18 mouse cellular contexts compared by ENCODE assay signal in genomic region chr4:114900866-114901642, GRCm38 (mm10). TPM values are rescaled to one million over a fixed set of nuclear protein-coding genes. Genes with fewer than 3 reads are reported as not detected.
DNase-seq lines count a peak whose midpoint lies in the region; ATAC-seq and TF ChIP-seq lines count a peak whose summit lies in the region.
"Had no signal": no experiment of that assay in that cellular context is flagged by ENCODE, and none has a peak within 500 bp of the region (broad histone marks: within the 10 kb centered on the region; RNA-seq: fewer than 3 reads in every experiment).

No protein-coding gene starts in this region.

- ATAC-seq in hindbrain, embryonic 16.5 days: no peak
- no peak for ATAC-seq in midbrain, embryonic 12.5 days (ENCODE audit: low FRiP score, low read depth)
- no peak for ATAC-seq in midbrain, embryonic 16.5 days
- no peak for ATAC-seq in embryonic facial prominence, embryonic 11.5 days (replicated peaks; ENCODE audit: insufficient number of reproducible peaks, low FRiP score, low TSS enrichment, low read depth)
- ATAC-seq in limb, embryonic 11.5 days (ENCODE audit: insufficient number of reproducible peaks, low FRiP score, low TSS enrichment, low read depth): no peak
- no peak for ATAC-seq in frontal cortex, adult (ENCODE audit: low TSS enrichment)

- TF ChIP-seq CTCF in layer of hippocampus, adult 2 months (conservative IDR thresholded peaks at IDR 0.05): no peak

- WGBS in hindbrain, embryonic 10.5 days: 1% methylated on average over 33 of the region's 33 CpGs
- 2% methylated on average over 33 of the region's 33 CpGs for WGBS in hindbrain, embryonic 16.5 days
- 2% methylated on average over 33 of the region's 33 CpGs for WGBS in midbrain, embryonic 12.5 days
- WGBS in midbrain, embryonic 16.5 days: 1% methylated on average over 33 of the region's 33 CpGs
- 2% methylated on average over 33 of the region's 33 CpGs for WGBS in embryonic facial prominence, embryonic 11.5 days
- WGBS in limb, embryonic 11.5 days: 2% methylated on average over 33 of the region's 33 CpGs

- H3K9ac ChIP-seq in hindbrain, embryonic 16.5 days (ENCODE audit: low read depth, low read length): no peak overlapping the region
- H3K9ac ChIP-seq in midbrain, embryonic 12.5 days (replicated peaks): no peak overlapping the region
- no peak overlapping the region for H3K9ac ChIP-seq in midbrain, embryonic 16.5 days (ENCODE audit: low read depth, low read length)
- H3K9ac ChIP-seq in embryonic facial prominence, embryonic 11.5 days (replicated peaks; ENCODE audit: low read length): no peak overlapping the region
- H3K9ac ChIP-seq in limb, embryonic 11.5 days (ENCODE audit: low read length): no peak overlapping the region
- H3K9ac ChIP-seq: lung, embryonic 15.5 days had no signal

- no peaks in the 10 kb centered on the region for H3K36me3 ChIP-seq in hindbrain, embryonic 10.5 days
- H3K36me3 ChIP-seq in hindbrain, embryonic 16.5 days (ENCODE audit: control insufficient read depth, insufficient read depth, low read length): no peaks in the 10 kb centered on the region
- H3K36me3 ChIP-seq in midbrain, embryonic 12.5 days: no peaks in the 10 kb centered on the region
- H3K36me3 ChIP-seq in midbrain, embryonic 16.5 days (ENCODE audit: control insufficient read depth, insufficient read depth, low read length): no peaks in the 10 kb centered on the region
- no peaks in the 10 kb centered on the region for H3K36me3 ChIP-seq in embryonic facial prominence, embryonic 11.5 days (replicated peaks; ENCODE audit: control insufficient read depth, insufficient read depth, low read depth, low read length)
- no peaks in the 10 kb centered on the region for H3K36me3 ChIP-seq in limb, embryonic 11.5 days (ENCODE audit: control insufficient read depth, insufficient read depth, low read length)
- H3K36me3 ChIP-seq: lung, embryonic 15.5 days had no signal

- H3K9me3 ChIP-seq in hindbrain, embryonic 10.5 days: no peaks in the 10 kb centered on the region
- H3K9me3 ChIP-seq in hindbrain, embryonic 16.5 days (ENCODE audit: control insufficient read depth, low read length): no peaks in the 10 kb centered on the region
- H3K9me3 ChIP-seq in midbrain, embryonic 12.5 days: no peaks in the 10 kb centered on the region
- H3K9me3 ChIP-seq in midbrain, embryonic 16.5 days (replicated peaks; ENCODE audit: control insufficient read depth, low read length, poor library complexity, severe bottlenecking): no peaks in the 10 kb centered on the region
- H3K9me3 ChIP-seq in embryonic facial prominence, embryonic 11.5 days (replicated peaks; ENCODE audit: control insufficient read depth, low read length): no peaks in the 10 kb centered on the region
- H3K9me3 ChIP-seq in limb, embryonic 11.5 days (ENCODE audit: control insufficient read depth, low read length): no peaks in the 10 kb centered on the region
- H3K9me3 ChIP-seq: lung, embryonic 15.5 days had no signal

- no peak overlapping the region for H3K4me2 ChIP-seq in hindbrain, embryonic 16.5 days (ENCODE audit: low read length)
- peak overlapping the region; percentile 49 for H3K4me2 ChIP-seq in midbrain, embryonic 12.5 days (replicated peaks)
- H3K4me2 ChIP-seq in midbrain, embryonic 16.5 days (ENCODE audit: low read length): no peak overlapping the region
- peak overlapping the region; percentile 71; the same call in 1 of the 2 replicates for H3K4me2 ChIP-seq in embryonic facial prominence, embryonic 11.5 days (ENCODE audit: low read depth, low read length)
- H3K4me2 ChIP-seq in limb, embryonic 11.5 days (ENCODE audit: low read depth, severe bottlenecking): no peak overlapping the region; the same call in 1 of the 2 replicates

- DNase-seq in hindbrain, embryonic 10.5 days (ENCODE audit: low spot score): peak; percentile 41
- DNase-seq in embryonic facial prominence, embryonic 11.5 days (ENCODE audit: low spot score): peak; percentile 35
- peak; percentile 61 for DNase-seq in limb, embryonic 11.5 days (ENCODE audit: low spot score)
- no peak for DNase-seq in layer of hippocampus, adult 2 months (ENCODE audit: low spot score in 2 of 2)
- DNase-seq: cerebellum, adult 2 months; heart, adult 18-20 months; heart, postnatal 36 days; thymus, postnatal 25 days had no signal

- peaks cover 35% of the 10 kb centered on the region for H3K4me1 ChIP-seq in hindbrain, embryonic 10.5 days (replicated peaks)
- H3K4me1 ChIP-seq in hindbrain, embryonic 16.5 days (ENCODE audit: control insufficient read depth, insufficient read depth, low read depth, low read length): no peaks in the 10 kb centered on the region
- H3K4me1 ChIP-seq in midbrain, embryonic 12.5 days: peaks cover 23% of the 10 kb centered on the region
- H3K4me1 ChIP-seq in midbrain, embryonic 16.5 days (ENCODE audit: control insufficient read depth, insufficient read depth, low read length): peaks cover 2% of the 10 kb centered on the region; the same call in 1 of the 2 replicates
- H3K4me1 ChIP-seq in embryonic facial prominence, embryonic 11.5 days (ENCODE audit: control insufficient read depth, insufficient read depth, low read length): no peaks in the 10 kb centered on the region
- no peaks in the 10 kb centered on the region for H3K4me1 ChIP-seq in limb, embryonic 11.5 days (ENCODE audit: control insufficient read depth, insufficient read depth, low read length)

- no peak overlapping the region for H3K27ac ChIP-seq in hindbrain, embryonic 10.5 days
- H3K27ac ChIP-seq in hindbrain, embryonic 16.5 days (ENCODE audit: low read depth, low read length): no peak overlapping the region
- no peak overlapping the region for H3K27ac ChIP-seq in midbrain, embryonic 12.5 days (replicated peaks)
- H3K27ac ChIP-seq in midbrain, embryonic 16.5 days (ENCODE audit: low read length): no peak overlapping the region
- no peak overlapping the region for H3K27ac ChIP-seq in embryonic facial prominence, embryonic 11.5 days (replicated peaks; ENCODE audit: low read depth, low read length)
- no peak overlapping the region for H3K27ac ChIP-seq in limb, embryonic 11.5 days (replicated peaks; ENCODE audit: low read depth, low read length)
- no peak overlapping the region for H3K27ac ChIP-seq in layer of hippocampus, adult 2 months
- H3K27ac ChIP-seq: lung, embryonic 15.5 days had no signal

- peaks cover 100% of the 10 kb centered on the region for H3K27me3 ChIP-seq in hindbrain, embryonic 10.5 days (ENCODE audit: insufficient read depth, poor library complexity, severe bottlenecking)
- H3K27me3 ChIP-seq in hindbrain, embryonic 16.5 days (replicated peaks; ENCODE audit: control insufficient read depth, insufficient read depth, low read length): peaks cover 55% of the 10 kb centered on the region
- H3K27me3 ChIP-seq in midbrain, embryonic 12.5 days: peaks cover 99% of the 10 kb centered on the region
- H3K27me3 ChIP-seq in midbrain, embryonic 16.5 days (ENCODE audit: control insufficient read depth, insufficient read depth, low read depth, low read length): peaks cover 67% of the 10 kb centered on the region
- peaks cover 43% of the 10 kb centered on the region for H3K27me3 ChIP-seq in embryonic facial prominence, embryonic 11.5 days (ENCODE audit: control insufficient read depth, insufficient read depth, low read length)
- peaks cover 87% of the 10 kb centered on the region for H3K27me3 ChIP-seq in limb, embryonic 11.5 days (ENCODE audit: control insufficient read depth, insufficient read depth, low read length)

- H3K4me3 ChIP-seq in hindbrain, embryonic 10.5 days: peak overlapping the region; percentile 51
- no peak overlapping the region for H3K4me3 ChIP-seq in hindbrain, embryonic 16.5 days (ENCODE audit: low read length)
- H3K4me3 ChIP-seq in midbrain, embryonic 12.5 days: peak overlapping the region; percentile 33
- no peak overlapping the region for H3K4me3 ChIP-seq in midbrain, embryonic 16.5 days (ENCODE audit: low read depth, low read length)
- H3K4me3 ChIP-seq in embryonic facial prominence, embryonic 11.5 days (ENCODE audit: low read depth, low read length): peak overlapping the region; percentile 37
- no peak overlapping the region for H3K4me3 ChIP-seq in limb, embryonic 11.5 days (ENCODE audit: low read depth, low read length)
- no peak overlapping the region for H3K4me3 ChIP-seq in layer of hippocampus, adult 2 months

RNA-seq across cellular contexts. Expression of gene Foxd2, which starts 7.6 kb away (rescaled TPM):
- 2.2 and 3.1 TPM in 2 replicates for polyA plus RNA-seq in hindbrain, embryonic 10.5 days (2016; fragmentation: Nextera tagmentation; extraction: Ambion mirVana)
- 0.05 and 0.07 TPM in 2 replicates for polyA plus RNA-seq in hindbrain, embryonic 16.5 days (2015; fragmentation: Nextera tagmentation; extraction: Ambion mirVana)
- 3.0 and 5.2 TPM in 2 replicates for polyA plus RNA-seq in midbrain, embryonic 12.5 days (2016; fragmentation: Nextera tagmentation; extraction: Ambion mirVana)
- polyA plus RNA-seq in midbrain, embryonic 16.5 days (2015; fragmentation: Nextera tagmentation; extraction: Ambion mirVana): 0.23 and 0.24 TPM in 2 replicates
- polyA plus RNA-seq in embryonic facial prominence, embryonic 11.5 days (2014; fragmentation: Nextera tagmentation; extraction: Ambion mirVana): 2.7 and 3.6 TPM in 2 replicates
- polyA plus RNA-seq in limb, embryonic 11.5 days (2014; fragmentation: Nextera tagmentation; extraction: Ambion mirVana): 0.20 and 0.67 TPM in 2 replicates
- under 1 TPM in 1 of 2 experiments, not detected in 1; 0.18 TPM for total RNA-seq in layer of hippocampus, adult 2 months (2021)
- polyA plus RNA-seq: stomach, embryonic 14.5 days had no signal

RNA-seq across cellular contexts. Expression of gene Foxe3, which starts 24.8 kb away (rescaled TPM):
- 0.18 and 0.51 TPM in 2 replicates for polyA plus RNA-seq in hindbrain, embryonic 10.5 days (2016; fragmentation: Nextera tagmentation; extraction: Ambion mirVana)
- not detected in 2 replicates for polyA plus RNA-seq in hindbrain, embryonic 16.5 days (2015; fragmentation: Nextera tagmentation; extraction: Ambion mirVana)
- polyA plus RNA-seq in midbrain, embryonic 12.5 days (2016; fragmentation: Nextera tagmentation; extraction: Ambion mirVana): 0.42 and 0.46 TPM in 2 replicates
- not detected in 2 replicates for polyA plus RNA-seq in midbrain, embryonic 16.5 days (2015; fragmentation: Nextera tagmentation; extraction: Ambion mirVana)
- 1.1 and 3.1 TPM in 2 replicates for polyA plus RNA-seq in embryonic facial prominence, embryonic 11.5 days (2014; fragmentation: Nextera tagmentation; extraction: Ambion mirVana)
- not detected in 2 replicates for polyA plus RNA-seq in limb, embryonic 11.5 days (2014; fragmentation: Nextera tagmentation; extraction: Ambion mirVana)
- total RNA-seq in layer of hippocampus, adult 2 months (2021): not detected
- total RNA-seq: heart, adult 18-20 months; heart, postnatal 36 days; liver, adult 2 months; megakaryocyte-erythroid progenitor cell, adult 5-6 weeks; neutrophil, adult 5-6 weeks had no signal
- polyA plus RNA-seq: activated CD4-positive, CD25-positive, alpha-beta regulatory T cell, adult 4 months; cerebellum, adult 2 months; liver, adult 2 months; lung, embryonic 15.5 days; stomach, embryonic 14.5 days had no signal

Comparison
In these comparisons a context has a peak if more than half of its experiments do, and no peak if none do; other contexts are left out.
1. H3K4me3 ChIP-seq: peak in hindbrain, embryonic 10.5 days (single experiment), midbrain, embryonic 12.5 days (single experiment) and embryonic facial prominence, embryonic 11.5 days (single experiment); none in hindbrain, embryonic 16.5 days (single experiment), midbrain, embryonic 16.5 days (single experiment), limb, embryonic 11.5 days (single experiment) and layer of hippocampus, adult 2 months (single experiment).
2. H3K4me2 ChIP-seq: peak in midbrain, embryonic 12.5 days (single experiment) and embryonic facial prominence, embryonic 11.5 days (single experiment); none in hindbrain, embryonic 16.5 days (single experiment), midbrain, embryonic 16.5 days (single experiment) and limb, embryonic 11.5 days (single experiment).
3. DNase-seq: peak in hindbrain, embryonic 10.5 days (single experiment), embryonic facial prominence, embryonic 11.5 days (single experiment) and limb, embryonic 11.5 days (single experiment); none in layer of hippocampus, adult 2 months (0 of 2).